Mouse (Mus musculus) left cerebral cortex, adult 11 months (tissue): ENCODE results near the gene 1700012B09Rik.

Source experiments
- DNase-seq: peaks from one replicate; pipeline ENCODE4 v3.0.0; 2022; ENCODE audit warnings: low spot score

Gene 1700012B09Rik

DNA sequence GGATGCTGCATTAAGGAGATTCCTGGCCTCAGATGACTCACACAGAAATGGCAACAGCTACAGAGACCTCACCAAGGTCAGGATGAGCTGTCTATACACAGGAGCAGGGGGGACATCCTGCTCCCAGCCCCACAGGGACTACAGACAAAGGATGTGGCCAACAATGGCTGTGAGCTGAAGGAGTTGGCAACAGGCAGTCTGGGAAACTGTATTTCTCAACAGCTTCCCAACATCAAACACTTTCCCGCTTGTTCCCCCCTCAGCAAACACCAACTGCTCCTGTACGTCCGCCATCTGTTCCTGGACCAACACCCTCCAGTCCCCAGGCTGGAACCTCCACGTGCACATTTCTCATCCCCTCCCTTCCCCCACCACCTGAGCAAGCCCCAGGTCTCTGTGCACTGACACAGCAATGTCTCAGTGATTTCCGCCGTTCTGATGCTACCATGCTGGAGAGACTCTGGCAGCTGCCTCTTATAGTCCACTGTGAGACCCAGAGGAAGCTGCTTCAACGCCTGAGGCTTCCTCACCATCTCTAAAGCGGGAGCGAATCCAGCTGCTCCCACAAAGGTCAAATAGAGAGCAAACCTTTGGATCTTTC is 39.8 kb downstream of the 1700012B09Rik start:
- no peak for DNase-seq

DNA sequence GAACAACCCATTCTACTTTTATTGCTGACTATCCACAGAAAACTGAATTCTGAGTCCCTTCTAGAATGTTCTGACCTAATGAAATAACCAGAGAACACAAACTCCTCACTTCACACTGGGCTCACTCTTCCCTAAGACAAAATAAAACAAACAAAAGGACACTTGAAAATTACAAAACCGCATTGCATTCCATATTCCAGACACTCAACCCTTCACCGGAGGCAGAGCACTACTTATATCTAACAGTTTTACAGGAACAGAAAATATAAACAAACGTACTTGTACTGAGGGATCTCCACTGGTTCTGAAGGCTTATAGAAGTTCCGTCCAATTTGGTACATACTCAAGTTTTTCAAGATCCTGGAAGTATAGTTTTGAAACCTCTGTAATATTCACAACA is 42.5 kb downstream of the 1700012B09Rik start:
- DNase-seq = no peak

DNA sequence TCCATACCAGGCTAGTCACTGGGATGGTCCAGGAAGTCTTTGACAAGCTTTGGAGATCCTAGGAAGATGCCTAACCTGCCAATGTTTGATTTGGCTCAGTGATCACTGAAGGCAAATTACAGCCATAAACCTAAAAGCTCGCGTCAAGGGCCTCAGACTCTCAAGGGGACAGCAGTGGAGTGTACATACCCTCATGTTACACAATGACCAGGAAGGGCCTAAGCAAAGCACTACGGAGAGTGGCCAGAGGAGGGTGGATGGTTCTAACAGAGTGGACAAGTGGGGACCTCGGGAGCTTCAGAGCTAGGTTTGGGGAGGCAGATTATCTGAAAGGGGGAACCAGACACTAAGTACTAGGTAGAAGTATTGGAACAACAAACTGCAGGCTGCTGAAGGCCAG is 44.2 kb downstream of the 1700012B09Rik start:
- DNase-seq = no peak

DNA sequence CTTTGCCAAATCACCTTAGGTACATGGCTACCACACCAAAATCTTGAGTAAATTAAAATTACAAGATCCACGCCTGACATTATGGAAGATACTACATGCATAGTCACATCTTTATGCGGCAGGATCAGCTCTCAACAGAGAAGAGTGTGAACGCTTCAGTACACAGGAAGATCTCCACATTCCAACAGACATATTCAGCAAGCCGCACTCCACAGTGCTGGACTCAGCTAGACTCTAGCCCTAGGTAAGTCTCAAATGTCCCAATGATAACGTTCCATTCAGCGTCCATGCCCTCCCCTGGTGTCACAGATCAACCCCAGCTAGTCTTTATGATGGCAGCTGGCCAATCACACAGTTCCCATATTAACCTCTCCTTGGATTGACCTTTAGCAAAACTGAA is 44.8 kb downstream of the 1700012B09Rik start:
- no peak for DNase-seq

DNA sequence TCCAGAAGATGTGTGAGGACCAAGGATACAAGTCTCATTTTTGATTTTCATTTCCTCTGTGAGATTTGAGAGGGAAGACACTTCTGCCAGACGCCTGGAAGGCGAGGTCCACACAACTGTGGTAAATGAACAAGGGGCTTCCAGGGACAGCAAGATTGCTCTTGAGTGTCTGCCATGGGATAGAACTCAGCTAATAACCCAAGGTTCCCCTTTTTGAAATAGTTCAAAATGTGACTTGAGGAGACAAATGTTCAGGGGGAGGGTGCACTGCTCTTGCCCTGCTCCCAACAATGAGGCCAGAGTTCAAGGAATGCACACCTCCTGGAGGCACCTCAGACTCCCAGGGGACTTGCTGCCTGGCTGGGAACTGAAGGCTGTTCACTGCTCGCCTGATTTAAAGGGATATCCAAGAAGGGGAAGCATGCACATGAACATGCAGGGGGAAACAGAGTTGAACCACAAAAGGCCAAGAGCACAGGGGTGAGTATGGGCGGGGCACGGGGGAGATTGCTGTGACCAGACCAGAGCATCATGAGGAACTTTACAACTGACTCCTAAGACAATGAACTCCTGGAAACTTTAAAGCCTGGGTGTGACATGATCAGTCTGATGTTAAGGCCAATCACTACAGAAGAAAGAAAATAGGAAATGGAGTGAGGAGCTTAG is 45.9 kb downstream of the 1700012B09Rik start:
- DNase-seq = no peak

DNA sequence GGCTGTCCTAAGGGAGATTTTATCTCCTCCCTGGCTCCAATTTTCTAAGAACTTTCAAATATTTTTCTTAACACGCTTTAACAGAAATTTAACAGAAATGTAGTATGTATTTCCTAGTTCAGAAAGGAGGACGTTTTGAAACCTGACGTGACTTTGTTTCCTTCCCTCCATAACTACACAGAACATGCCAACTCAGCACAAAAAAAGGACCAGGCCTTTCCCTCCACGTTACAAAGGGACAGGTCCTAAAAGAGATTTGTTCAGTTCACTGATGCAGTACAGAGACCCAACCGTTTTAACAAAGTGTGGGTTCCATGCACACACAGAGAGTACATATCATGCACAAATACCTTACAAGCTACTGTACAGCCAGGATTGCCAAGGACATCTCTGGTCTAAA is 49.2 kb downstream of the 1700012B09Rik start:
- no peak for DNase-seq

DNA sequence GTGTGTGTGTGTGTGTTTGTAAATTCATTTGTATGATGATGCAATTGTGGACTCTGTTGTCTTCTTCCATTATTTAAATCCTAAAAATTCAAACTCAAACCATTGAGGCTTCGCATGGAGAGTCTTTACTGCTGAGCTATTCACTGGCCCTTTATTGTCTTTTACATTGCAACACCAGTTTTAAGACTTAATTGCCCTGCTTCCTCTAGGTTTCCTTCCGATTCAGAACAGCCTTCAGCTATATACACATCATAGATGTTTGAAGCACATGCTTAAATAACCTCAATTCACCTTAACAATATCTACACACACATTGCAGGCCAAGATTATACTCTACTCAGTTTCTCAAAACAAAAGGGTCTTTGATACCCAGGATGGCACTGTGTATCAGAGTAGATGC is 50.4 kb downstream of the 1700012B09Rik start:
- DNase-seq = no peak

DNA sequence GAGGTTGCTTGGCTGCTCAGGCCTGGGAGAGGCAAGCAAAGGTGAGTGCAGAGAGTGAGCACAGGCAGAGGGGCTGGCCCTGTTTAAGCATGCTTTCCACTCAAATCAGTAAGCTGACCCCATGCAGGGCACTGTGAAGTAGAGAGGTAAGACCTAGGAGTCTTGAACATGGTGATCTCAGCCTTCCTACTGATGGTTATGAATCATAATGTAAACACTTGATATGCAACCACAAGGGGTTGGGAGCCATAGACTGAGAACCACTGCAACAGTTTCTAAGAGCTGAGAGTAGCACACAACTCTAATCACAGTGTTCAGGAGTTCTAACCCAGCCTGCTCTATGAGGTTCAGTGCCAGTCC is 52.5 kb downstream of the 1700012B09Rik start:
- no peak for DNase-seq

DNA sequence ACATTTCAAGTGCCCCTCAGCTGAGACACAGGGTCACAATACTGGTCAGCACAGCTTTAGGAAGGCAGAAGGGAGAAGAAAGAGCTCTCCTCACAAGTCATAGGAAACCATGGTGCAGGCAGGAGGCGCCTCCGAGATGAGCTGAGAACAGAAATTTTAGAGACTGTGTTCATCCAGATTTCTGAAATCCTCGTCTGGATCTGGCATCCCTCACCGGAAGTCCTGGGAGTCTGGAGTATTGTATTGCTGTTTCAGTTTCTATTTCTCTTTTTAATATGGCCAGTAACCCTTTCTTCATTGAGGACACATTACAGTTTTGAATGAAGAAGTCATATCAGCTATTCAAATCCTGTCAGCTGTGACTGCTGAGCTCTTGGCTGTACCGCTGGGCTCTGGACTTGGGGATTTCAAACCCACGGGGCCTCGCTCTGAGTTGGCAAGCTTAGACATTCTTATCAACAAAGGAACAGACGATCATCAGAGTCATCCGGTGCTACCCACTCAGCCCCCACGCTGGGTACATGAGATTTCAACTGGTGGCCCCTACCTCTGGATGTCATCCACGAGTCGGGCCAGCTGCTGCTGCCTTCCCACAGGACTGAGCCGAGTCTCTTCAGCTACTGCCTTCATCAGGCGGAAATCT is 53.0 kb downstream of the 1700012B09Rik start:
- DNase-seq = no peak

DNA sequence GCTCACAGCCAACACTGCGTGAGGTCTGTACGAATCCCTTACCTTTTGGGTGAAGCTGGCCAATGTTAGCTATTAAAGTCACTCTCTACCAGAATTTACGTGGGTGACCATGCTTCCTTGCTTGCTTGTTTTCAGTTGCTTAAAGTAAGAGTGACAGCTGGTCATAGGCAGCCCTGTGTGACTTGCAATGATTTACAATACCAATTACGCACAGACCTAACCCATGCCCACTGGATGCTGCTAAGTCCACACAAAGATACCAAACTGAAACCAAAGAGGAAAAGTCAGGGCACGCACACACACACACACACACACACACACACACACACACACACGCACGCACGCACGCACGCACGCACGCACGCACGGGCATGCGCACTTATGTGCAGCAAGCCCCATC is 55.6 kb downstream of the 1700012B09Rik start:
- no peak for DNase-seq

DNA sequence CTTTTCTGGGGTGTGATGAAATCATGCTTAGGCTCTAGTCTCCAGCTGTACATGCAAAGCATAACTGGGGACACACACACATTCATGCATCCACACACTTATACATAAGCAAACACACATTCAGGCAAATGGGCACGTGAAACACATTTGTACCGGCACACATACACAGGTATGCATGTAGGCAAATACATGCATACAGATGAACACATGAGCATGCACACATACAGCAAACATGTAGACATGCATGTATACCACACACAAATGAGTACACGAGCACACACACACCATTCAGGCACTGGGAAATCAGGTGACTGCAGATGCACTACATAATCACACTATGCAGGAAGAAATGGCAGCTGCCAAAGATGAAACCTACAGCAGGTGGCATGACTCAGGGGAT is 59.9 kb downstream of the 1700012B09Rik start:
- DNase-seq = no peak
